Mouse (Mus musculus): ENCODE data around the gene Slco3a1.

Gene Slco3a1

GRCm38 (mm10) chr7:74381051-74381450, 173.5 kb downstream of the Slco3a1 start:
- DNase-seq (ENCODE audit: low read depth), result no peak

- DNase-seq (ENCODE audit: low read depth), result no peak
Observed at GRCm38 (mm10) chr7:74377909-74378308, 176.7 kb downstream of the Slco3a1 start.

DNA sequence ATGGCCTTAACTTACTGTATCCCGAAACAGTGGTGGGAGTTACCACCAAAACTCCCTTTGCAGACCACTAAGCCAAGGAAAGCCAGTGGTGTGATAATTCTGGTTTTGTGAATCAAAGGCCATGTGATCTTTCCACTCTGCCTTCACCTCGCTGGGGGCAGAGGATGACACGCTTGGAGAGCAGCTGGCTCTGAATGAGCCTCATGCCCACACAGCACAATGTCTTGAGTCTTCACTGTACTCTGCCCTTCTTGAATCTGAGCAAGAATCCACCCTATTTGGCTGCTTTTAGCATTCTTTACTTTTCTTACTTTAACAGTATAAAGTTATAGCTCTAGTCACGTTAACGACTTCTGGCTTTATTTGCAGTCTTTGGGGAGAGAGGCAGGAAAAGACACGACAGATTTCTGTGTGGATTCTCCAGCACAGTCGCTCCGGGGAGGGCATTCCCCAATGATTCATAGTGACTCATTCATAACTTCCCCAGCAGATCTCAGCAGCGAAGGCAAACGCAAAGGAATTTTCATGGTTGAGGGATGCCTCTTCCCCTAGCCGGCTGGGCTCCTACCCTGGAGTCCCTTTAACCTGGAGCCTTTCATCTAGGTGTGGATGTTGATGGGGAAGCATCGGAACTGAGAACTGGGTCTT, 178.1 kb downstream of the Slco3a1 start:
- DNase-seq (ENCODE audit: low read depth), result no peak

DNA sequence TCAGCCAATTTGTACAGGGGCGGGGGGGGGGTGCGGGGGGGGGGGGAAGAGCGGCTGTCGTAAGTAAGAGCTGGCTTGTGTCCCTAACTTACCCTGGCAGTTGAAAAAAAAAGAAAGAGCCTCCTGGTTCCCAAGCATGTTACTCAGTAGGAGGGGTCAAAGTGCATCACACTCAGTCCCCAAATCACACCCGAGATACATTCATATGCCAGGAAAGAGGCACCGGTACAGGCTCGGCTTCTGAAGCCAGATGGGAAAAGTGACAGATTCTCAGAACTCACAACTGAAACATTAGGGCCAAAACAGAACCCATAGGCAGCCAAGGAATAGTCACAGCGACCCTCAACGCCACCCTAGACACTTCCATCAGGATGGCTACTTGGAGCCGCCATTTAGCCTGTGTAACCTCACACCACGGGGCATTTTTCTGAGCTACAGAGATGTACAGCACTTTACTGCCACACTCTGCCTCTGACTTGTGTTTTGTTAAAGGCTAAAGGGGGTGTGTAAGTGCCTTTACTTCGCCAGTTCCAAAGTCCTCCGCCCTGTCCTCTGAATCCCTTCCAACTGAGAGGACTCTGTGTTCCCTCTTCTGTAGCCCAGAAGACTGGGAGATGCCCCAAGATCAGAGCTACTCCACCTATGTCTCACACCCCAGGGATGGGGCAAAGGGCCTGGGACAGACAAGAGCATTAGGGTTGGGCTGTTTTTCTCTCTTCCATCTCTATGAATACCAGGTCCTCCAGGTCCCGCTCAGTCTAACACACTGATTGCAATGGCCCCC, 179.2 kb downstream of the Slco3a1 start:
- DNase-seq (ENCODE audit: low read depth), result no peak

GRCm38 (mm10) chr7:74373056-74373455, 181.5 kb downstream of the Slco3a1 start:
- DNase-seq (ENCODE audit: low read depth), result no peak

GRCm38 (mm10) chr7:74372141-74372582, 182.4 kb downstream of the Slco3a1 start:
- no peak for DNase-seq (ENCODE audit: low read depth)

- no peak for DNase-seq (ENCODE audit: low read depth)
Observed at GRCm38 (mm10) chr7:74371656-74372055, 182.9 kb downstream of the Slco3a1 start.

- DNase-seq (ENCODE audit: low read depth), result peak; percentile 45
Observed at GRCm38 (mm10) chr7:74371208-74371607, 183.4 kb downstream of the Slco3a1 start.

- peak; percentile 35 for DNase-seq (ENCODE audit: low read depth)
Observed at GRCm38 (mm10) chr7:74369657-74370056, 184.9 kb downstream of the Slco3a1 start.

GRCm38 (mm10) chr7:74368256-74368980, 186.2 kb downstream of the Slco3a1 start:
- DNase-seq (ENCODE audit: low read depth), result no peak

DNA sequence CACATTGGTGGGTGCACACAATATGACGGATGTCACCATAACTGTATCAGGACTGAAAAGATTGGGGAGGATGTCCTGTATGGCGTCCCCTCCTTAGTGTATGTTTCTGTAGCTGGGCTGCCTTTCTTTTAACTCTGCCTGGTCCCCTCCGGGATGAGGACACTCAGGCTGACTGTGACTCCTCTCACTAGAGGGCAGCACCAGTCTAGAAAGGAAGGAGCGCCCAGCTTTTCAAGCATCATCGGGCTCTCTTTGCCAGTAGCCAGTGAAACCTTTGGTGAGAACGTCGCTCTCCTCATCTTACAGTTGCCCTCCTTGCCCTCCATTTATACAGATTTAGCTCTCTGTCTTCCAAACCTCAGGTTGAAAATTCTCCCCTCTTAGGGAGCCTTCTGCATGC, 187.2 kb downstream of the Slco3a1 start:
- peak; percentile 20 for DNase-seq (ENCODE audit: low read depth)

- no peak for DNase-seq (ENCODE audit: low read depth)
Observed at GRCm38 (mm10) chr7:74365623-74366022, 189.0 kb downstream of the Slco3a1 start.

- DNase-seq (ENCODE audit: low read depth), result no peak
Observed at GRCm38 (mm10) chr7:74364956-74365355, 189.6 kb downstream of the Slco3a1 start.

GRCm38 (mm10) chr7:74363440-74363839, 191.1 kb downstream of the Slco3a1 start:
- peak; percentile 42 for DNase-seq (ENCODE audit: low read depth)

GRCm38 (mm10) chr7:74361677-74362076, 192.9 kb downstream of the Slco3a1 start:
- DNase-seq (ENCODE audit: low read depth), result no peak

GRCm38 (mm10) chr7:74357027-74357426, 197.6 kb downstream of the Slco3a1 start:
- DNase-seq (ENCODE audit: low read depth), result peak; percentile 48

DNA sequence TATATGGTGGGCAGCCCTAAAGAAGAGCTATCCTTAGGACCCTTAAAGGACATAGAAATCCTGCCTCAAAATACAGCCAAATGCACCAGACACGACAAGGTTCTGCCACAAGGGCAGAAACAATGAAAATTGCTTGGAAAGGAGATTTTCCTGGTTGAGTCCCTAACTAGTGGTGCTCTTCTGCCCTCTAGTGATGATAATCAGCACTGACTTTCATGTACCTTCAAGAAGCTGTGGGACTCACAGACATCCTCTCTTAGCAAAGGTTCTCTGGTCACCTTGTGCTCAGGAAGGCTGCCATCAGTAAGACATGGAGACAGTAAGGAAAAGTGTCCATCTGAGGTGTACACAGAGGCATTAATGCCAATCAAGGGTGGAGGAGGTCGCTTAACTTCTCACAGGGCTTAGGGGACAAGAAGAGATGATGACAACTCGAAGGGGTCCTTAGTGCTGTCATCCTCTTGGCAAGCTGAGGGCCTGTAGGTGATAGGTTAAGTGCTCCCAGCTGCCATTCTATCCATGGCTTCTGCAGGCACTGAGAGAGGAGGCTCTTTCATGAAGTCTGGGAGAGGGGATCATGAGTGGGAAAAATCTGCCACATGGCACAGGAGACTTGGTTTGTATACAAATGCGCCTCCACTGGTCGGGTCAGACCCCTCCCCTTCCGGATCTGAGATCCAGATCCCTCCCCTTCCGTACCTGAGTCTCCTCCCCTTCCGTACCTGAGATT, 199.9 kb downstream of the Slco3a1 start:
- peak; percentile 42 for DNase-seq (ENCODE audit: low read depth)

GRCm38 (mm10) chr7:74353707-74354468, 200.7 kb downstream of the Slco3a1 start:
- no peak for DNase-seq (ENCODE audit: low read depth)

DNA sequence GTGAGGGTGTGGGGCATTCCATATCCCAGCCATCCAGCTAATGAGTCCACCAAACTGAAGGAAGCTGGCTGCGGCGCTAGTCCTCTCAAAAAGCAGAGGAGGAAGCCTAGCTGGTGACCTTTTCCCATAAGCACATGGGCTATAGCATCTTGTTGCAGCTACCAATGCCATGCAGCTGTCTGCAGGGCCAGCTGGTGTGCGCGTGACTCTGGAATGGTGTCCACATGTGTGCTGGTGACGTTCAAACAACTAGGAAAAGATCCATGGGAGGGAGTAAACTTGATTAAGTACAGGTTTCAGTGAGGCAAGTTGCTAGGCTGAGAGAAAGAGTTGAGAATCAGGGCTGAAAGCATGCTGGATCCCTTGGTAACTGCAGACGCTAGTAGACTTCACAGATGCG, 201.3 kb downstream of the Slco3a1 start:
- DNase-seq (ENCODE audit: low read depth), result no peak

DNA sequence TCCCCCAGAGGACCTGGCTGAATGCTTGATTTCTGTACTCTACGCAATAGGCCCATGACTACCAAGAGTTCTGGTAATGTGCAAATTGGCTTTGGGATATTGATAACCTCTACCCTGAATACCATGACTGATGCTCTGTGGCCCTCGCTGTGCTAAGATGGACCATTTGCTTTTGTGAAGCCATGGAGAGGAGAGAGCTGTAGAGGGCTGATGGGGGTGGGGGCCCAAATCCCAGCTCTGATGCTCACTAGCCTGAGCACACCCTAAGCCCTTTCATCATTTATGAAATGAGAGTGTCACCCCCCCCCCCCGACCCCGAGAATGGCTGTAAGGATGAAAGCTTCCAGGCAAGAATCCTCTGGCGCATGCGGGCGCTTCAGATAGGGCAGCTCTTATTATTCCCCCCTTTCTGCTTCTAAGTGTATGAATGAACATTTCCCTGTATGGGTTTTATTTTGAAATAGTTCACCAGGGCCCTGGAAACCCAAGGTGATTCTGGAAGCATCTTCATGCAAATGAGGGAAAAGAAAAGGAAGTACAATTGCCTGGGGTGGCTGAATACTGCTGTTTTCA, 206.2 kb downstream of the Slco3a1 start:
- no peak for DNase-seq (ENCODE audit: low read depth)

DNA sequence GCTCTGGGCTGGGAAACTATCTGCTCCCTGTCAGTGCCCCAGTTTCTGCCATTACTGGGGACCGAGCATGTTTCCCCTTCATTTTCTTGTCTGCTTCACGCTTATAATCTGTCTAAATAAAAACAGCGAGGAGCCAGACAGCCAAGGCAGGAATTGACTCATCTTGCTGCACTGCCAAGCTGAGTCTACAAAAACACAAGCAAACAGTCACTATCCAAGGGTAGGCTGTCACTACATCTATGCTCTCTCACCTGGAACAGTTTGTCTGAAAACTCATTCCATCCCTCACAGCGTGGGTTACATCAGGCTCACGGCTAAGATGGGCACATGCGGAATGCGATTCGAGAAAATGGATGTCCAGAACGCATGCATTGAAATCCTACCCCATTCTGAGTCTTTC, 207.6 kb downstream of the Slco3a1 start:
- DNase-seq (ENCODE audit: low read depth), result no peak
